Mouse (Mus musculus): Measurements from ENCODE around the gene Parp3.
A peak's percentile ranks its signal among the peaks of the same experiment; 100 is the strongest.

Parp3 gene

DNA sequence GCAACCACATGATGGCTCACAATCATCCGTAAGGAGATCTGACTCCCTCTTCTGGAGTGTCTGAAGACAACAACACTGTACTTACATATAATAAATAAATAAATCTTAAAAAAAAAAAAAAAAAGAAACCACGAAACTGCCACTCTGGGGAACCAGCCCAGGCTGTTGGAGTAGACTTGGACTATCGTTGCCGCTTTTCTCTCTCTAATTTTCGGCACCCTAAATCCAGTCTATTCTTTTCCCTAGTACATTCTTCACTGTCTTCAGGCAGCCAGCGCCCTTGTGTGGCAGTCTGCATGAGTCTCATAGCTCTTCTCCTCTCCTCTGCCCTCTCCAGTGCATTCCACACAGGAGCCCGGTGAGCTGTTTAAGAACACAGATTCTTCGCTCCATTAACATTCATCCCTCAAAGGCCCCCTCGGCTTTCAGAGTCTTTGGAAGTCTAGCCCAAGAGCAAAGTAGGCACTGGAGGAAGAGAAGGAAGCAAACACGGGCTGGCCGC is 48.0 kb downstream of the Parp3 start:
- peak in 1 of 2 experiments; percentile 47 for DNase-seq (ENCODE audit: low spot score in 2 of 2)

DNA sequence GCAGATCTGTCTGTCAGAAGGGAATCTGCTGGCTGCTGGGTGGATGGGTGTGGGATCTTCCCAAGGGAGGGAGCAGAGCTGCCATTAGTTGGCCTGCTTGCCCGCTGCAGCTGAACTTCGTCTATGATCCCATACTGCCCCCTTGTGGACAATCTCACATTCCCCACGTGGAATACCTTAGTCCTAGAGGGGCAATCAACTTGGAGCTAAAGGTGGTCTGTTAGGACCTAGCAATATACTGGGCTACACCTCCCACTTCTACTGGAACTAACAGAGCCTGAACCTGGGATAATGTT is 54.9 kb downstream of the Parp3 start:
- DNase-seq (ENCODE audit: low spot score in 2 of 2), result peak; percentile 77 to 88

DNA sequence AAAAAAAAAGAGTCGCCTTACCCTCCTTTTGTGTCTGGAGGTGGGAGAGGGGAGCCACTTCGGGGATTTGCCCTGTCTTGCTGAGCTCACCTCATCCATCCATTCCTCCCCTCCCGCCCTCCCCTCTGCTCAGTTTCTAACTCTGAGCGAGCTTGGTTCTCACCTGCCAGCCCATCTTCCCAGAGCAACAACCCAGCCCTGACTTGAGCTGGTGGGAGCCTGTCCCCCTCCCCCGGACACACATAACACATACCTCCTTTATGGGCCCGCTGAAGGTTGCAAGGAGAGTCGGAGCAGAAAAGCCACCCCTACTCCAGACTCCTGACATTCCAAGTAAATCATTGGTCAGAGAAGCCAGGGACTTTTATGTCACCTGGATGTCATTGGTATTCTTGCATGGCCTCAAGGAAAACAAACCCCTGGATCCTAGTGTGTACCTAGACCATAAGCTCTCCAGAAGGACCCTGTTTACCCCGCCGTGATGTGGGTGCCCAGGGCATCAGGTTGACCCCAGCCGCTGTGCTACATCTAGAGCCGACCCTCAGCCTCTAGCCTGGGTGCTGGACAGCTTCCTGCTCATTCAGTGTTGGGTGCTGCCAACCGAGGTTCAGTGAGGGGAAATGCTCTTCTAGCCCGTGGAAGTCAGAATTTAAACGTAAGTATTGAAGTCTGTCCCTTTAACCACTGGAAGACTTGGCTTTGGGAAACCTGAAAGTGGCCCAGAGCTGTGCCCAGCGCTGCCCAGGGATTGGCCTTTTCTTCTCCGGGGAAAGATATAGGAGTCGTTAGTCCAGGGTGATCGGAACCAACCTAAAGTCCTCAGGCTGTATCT is 55.5 kb downstream of the Parp3 start:
- DNase-seq (ENCODE audit: low spot score in 2 of 2), result no peak

DNA sequence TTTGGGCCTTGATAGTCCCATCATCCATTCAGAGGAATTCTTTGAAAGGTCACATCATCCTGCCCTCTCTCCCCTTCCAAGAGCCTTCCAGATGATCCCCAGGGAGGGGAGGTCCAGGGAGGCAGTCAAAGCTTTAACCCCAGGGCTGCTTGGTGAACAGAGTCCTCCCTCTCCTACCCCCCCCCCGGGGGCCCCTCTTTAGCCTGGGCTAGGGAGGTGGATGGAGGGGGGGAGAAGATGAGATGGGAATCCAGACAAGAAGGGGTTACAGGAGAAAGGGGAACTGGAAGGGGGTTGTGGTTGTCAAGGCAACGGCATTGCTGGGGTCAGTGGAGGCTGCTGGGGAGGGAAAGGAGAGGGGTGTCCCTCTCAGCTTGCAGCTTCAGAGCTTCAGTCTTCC is 56.1 kb downstream of the Parp3 start:
- DNase-seq (ENCODE audit: low spot score in 2 of 2), result no peak
